Mouse (Mus musculus) embryonic fibroblast, embryonic 13.5 days (primary cell): ENCODE measurements around the gene Il15ra.

Experiments used
- CTCF ChIP-seq: IDR thresholded peaks from 2 replicates; pipeline ENCODE4 v1.5.1; 2011; ENCODE audit warnings: mild to moderate bottlenecking, control low read depth, low read length, moderate library complexity, borderline replicate concordance; ENCODE audit not compliant: insufficient read depth
- POLR2A ChIP-seq: IDR thresholded peaks from 2 replicates; pipeline ENCODE4 v1.6.1; 2011; ENCODE audit warnings: low read depth, mild to moderate bottlenecking, control low read depth, low read length, moderate library complexity

DNA sequence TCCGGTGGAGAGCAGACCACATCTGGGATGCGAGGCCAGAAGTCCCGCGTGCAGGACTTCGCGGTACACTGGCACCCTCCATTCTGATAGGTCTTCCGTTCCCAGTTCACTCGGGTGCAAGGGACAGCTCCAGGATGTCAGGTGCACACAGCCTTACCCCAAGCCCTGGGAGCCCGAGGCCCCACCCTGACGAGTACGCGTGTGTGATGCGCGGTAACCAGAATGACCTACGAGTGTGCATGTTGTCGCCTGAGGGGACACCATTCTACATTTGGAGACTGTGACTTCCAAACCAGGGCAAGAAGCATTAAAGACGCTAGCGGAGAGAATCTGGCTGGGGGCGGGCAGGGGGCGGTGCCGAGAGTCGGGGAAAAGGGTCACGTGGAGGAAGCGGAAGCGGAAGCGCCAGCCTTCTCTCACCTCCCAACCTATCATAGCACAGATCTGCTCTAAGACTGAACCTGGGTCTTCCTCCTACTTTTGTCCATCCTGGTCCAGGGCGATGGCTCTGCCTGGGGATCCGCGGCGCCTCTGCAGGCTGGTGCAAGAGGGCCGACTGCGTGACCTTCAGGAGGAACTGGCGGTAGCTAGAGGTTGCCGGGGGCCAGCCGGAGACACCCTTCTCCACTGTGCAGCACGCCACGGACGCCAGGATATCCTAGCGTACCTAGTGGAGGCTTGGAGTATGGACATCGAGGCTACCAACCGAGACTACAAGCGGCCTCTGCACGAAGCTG, 73.2 kb downstream of the Il15ra start:
- TF ChIP-seq POLR2A (peak; percentile 89), CTCF (no peak)
